Mouse (Mus musculus): ENCODE results near the gene Nap1l1. TPM values are rescaled to one million over a fixed set of nuclear protein-coding genes. Genes with fewer than 3 reads are reported as not detected.

Gene Nap1l1
- total RNA-seq, 1 experiment from 2014 or later = 307 TPM

DNA sequence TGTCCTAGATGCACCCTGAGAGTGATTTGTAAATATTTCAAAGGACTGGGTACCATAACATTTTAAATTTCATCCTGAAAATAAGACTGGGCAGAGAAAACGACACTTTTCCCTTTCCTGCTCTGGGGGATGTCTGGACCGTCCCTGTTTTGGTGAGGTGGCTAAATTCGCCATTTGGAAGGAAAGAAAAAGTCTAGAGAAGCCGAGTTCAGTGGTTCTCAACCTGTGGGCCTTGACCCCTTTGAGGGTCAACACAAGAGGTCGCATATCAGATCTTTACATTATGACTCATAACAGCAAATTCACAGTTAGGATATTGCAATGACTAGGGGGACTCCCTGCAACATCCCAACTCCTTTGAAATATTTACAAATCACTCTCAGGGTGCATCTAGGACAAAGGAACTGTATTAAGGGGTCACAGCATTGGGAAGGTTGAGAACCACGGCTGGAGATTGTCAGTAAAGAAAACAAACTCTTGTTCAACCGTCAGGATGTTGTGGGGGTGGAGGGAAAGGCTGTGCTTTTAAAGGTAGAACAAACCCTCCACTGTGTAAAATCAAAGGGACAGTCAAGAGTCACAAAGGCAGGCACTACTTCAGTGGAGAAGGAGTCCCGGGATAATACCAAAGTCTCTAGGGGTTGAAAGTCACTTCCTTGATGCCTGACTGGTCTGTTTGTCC lies 36.2 kb downstream of the Nap1l1 start:
- ATAC-seq (replicated peaks; ENCODE audit: insufficient number of reproducible peaks, low FRiP score, low TSS enrichment, poor library complexity, severe bottlenecking) = no peak

DNA sequence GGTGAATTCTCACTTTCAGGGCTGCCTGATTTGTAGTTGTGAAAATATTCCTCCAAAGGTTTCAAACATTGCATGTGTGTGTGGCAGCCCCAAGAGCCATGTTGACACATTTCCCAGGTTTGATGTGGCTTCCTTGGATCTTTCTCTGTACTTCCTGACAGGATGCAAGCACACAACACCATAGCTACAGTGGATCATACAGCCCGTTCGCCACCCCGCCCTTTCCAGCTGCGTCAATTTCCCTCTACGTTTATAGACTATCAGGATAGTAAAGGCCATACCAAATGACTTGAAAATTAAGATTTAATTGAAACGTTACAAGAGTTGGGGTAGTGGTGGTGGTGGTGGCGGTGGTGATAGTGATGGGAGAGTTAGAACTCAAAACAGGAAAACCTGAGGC lies 37.0 kb downstream of the Nap1l1 start:
- no peak for ATAC-seq (replicated peaks; ENCODE audit: insufficient number of reproducible peaks, low FRiP score, low TSS enrichment, poor library complexity, severe bottlenecking)

DNA sequence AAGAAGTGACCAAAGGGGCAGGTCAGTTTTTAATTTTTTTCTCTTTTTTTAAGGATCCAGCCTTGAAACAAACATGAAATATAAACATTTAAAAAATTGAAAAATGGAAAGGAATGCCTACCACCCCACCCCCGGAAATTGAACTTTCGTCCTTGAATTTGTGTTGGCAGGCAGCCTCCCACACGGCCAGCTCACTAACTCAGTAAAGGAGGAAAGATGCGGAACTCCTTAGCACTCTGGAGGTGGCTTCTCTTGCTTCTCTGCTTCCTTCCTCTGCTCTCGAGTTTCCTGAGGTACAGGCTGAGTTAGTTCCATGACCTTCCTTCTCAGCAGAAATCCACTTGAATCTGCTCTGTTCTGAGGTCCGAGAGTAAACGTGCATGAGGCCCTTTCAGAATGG lies 37.8 kb downstream of the Nap1l1 start:
- no peak for ATAC-seq (replicated peaks; ENCODE audit: insufficient number of reproducible peaks, low FRiP score, low TSS enrichment, poor library complexity, severe bottlenecking)

DNA sequence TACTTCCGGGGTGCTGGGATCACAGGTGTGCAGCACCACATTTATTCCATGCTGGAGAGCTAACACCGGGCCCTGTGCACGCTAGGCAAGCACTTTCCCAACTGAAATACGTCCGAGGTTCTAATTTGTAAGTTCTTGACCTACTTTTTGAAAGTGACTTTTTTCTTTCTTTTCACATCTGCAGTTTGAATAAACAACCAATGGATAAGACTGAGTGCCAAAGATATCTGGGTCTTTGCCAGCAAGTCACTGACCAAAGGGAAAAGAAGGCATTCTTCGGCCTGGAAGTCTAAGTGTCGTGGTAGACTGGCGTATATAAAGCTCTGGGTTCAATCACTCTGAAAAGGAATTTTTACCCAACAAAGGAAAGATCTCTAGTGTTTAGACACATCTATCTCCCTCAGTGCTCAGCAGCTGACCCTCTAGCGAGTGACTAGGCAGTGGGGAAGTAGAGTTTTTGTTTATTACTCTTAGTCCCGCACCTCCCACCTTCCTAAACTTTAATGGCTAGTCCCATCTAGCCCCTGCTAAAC lies 39.1 kb downstream of the Nap1l1 start:
- ATAC-seq (replicated peaks; ENCODE audit: insufficient number of reproducible peaks, low FRiP score, low TSS enrichment, poor library complexity, severe bottlenecking) = no peak

DNA sequence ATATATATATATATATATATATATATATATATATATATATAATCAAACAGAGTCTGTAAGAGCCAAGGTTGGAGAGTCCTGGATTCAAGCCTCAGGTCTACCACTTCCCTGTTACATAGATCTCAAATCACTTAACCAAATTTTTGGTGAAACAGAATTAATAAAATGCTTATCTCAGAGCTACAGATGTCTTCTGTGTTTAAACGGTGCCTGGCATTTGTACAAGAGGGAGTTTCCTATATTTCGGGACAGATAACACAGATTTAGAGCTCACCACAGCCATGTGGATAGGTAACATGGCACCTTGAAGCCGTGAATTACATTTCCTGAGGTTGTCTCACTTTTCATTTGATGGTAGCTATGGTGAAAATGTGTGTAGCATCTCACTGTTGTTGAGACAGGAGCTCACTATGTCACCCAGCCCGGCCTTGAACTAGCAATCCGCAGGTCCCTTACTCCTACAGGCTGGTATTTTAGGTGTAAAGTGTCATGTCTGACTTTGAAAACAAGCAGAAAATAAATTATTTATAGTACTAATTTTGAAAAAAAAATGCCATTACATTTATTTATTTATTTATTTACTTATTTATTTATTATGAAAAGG lies 41.4 kb downstream of the Nap1l1 start:
- no peak for ATAC-seq (replicated peaks; ENCODE audit: insufficient number of reproducible peaks, low FRiP score, low TSS enrichment, poor library complexity, severe bottlenecking)

DNA sequence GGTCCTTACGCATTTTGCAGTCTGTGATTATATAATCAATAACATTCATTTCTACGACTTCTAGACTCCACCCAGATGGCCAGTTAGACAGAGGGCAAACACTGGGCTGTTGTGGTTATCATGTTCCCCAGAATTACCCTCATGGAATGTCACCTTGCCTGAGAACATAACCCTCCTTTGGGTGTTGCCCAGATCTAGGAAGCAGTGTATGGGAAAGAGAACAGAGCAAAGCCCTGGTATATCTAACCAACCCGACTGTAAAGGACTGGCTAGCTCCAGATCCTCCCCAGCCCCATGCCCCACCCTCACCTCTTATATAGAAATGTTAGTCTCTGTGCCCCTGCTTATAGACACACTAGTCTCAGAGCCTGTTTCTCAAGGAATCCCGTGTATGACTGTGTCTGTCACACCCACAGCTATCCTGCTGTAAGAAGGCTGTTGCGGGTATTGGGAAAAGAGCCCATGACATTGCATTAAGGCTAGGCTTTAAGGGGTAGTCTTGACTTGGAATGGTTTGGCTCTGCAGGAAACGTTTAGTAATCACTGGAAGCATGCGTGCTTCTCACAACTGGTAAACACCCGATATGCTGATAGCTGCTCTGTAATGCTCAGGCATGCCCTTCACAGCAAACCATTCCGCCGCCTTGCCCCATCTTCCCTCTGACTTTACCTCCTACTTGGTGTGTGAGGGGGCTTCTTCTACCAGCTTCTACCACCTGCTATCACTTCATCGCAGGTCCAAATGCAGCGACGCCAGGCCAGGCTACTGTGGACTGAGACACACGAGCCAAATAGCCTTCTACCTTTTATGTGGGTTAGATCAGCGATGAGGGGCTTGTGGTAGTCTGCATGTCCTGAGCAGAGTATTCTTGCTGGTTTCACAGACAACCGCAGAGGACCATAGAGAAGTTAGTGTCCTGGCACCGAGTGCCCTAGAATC lies 42.3 kb downstream of the Nap1l1 start:
- no peak for ATAC-seq (replicated peaks; ENCODE audit: insufficient number of reproducible peaks, low FRiP score, low TSS enrichment, poor library complexity, severe bottlenecking)

DNA sequence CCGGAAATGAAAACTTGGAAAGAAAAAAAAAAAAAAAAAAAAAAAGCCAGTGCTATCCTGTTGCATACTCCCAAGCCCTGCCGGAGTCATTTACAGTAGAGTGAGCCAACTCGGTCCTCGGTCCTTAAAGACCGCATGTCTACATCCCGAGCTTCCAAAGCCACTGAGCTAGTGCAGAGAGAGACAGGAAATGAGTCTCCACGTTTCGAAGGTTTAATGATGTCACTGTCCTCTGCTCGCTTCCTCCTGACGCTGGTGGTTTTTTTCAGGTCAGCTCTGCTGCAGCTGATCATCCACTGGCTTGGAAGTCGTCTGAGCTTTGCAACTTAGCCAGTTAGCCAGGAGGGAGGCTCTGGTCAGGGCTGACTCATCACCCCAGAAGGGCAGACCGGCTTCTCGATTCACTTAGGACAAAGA lies 43.2 kb downstream of the Nap1l1 start:
- peak; percentile 78 for ATAC-seq (replicated peaks; ENCODE audit: insufficient number of reproducible peaks, low FRiP score, low TSS enrichment, poor library complexity, severe bottlenecking)

DNA sequence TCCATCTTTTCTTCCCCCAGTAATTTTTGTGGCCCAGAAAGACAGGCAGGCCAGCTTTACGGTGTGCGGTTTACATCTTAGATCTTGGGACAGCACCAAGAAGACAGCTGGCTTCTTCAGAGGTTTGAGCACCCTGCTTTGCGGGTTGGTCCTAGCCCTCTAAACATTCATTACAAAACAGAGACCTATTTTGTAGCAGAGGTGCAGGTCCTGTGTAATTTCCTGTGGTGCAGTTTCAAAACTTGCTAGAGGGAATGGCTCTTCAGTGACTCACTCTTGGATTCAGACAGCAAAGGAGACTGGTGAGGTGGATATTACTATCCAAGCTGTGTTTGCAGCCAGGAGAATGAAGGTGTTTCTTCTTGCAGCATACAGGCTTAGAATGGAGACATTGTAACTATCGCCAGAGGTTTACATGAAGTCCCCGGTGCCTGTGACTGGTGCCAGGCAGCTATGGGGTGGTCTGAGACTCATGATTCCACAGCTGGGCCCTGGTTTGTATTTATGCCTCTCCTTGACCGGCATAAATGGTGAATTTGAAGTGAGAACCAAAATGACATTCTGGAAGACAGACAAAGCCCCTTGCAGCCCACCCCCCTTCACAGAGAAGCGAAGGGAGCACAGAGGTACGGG lies 43.9 kb downstream of the Nap1l1 start:
- no peak for ATAC-seq (replicated peaks; ENCODE audit: insufficient number of reproducible peaks, low FRiP score, low TSS enrichment, poor library complexity, severe bottlenecking)

DNA sequence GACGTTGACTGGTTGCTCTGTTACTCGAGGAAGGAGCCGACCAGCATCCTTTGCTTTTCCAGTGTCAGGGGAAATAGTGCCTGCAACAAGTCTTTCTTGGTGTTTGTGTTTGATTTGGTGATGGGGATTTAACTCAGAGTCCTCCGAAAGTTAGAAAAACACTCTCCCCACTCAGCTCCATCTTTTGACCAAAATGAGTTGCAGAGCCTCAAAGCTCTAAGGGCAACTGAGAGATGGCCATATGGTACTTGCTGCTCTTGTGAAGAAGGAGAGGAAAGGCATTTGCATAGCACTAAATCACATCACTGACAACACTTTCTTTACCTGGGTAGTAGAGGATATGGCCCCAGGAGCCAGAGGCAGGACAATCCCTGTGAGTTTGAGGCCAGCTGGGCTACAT lies 45.3 kb downstream of the Nap1l1 start:
- no peak for ATAC-seq (replicated peaks; ENCODE audit: insufficient number of reproducible peaks, low FRiP score, low TSS enrichment, poor library complexity, severe bottlenecking)

DNA sequence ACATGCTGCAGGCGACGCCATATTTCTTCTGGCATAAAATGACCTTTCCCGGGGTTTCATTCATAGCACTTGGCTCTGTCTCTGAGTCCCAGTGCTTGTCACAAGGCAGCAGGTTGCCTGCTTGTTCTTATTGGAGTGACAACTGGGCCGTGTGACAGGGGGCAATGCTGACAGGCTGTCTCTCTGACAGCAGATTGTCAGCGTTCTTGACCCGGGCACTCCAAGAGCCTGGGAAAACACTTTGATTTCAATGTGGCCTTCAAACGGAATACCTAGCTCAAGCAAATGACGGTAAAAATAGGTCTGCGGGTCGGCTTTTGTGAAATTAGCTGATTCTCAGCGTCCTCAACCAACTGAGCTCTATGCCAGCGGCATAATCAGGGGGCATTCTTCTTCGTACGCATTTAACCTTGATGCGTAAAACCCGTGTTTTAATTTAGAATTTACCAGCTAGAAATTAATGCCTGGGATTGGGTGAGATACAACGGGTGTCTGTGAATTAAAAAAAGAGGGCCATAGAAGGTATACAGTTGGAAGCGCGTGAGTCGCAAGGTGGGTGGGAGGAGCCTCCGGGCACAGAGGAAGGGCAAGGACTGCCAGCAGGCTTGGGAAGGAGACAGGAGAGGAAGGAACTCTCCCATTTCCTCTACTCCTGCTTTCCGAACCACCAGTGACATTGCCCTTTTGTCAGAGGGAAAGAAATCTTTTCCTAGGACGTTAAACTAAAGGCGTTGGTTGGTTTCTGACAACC lies 46.8 kb downstream of the Nap1l1 start:
- no peak for ATAC-seq (replicated peaks; ENCODE audit: insufficient number of reproducible peaks, low FRiP score, low TSS enrichment, poor library complexity, severe bottlenecking)

DNA sequence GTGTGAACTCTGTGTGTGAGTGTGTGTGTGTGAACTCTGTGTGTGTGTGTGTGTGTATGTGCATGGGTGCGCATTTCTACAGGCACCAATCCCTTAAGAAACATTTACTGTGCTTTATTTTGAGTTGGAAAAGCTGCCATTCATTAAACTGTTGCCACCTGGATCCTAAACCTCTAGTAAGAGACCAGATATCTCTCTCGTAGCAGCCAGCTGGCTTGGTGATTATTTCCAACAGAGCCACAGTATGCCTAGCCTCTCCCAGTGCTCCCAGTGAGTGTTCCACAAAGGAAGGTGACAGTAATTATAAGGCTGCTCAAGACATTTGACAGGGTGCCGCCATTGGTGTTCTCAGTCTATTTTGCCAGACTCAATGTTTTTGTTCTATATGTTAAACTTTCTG lies 47.6 kb downstream of the Nap1l1 start:
- no peak for ATAC-seq (replicated peaks; ENCODE audit: insufficient number of reproducible peaks, low FRiP score, low TSS enrichment, poor library complexity, severe bottlenecking)

DNA sequence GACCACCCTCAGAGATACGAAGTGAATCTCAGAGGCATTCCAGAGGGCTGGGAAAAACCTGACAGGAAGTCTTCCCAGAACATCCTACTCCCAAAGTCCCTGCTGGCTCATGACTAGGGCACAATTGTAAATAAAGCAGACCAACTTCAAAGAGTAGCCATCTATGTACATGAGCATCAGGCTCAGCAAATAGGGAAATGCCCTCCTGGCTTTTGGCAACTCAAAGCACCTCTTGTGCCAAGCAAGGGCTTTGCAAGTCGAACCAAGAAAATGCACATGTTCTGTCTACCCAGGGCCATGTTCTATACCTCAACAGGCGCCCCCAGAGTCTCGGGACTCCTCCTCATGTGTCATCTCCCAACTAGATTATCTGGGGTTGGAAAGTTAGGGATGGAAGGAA lies 48.6 kb downstream of the Nap1l1 start:
- ATAC-seq (replicated peaks; ENCODE audit: insufficient number of reproducible peaks, low FRiP score, low TSS enrichment, poor library complexity, severe bottlenecking) = no peak

DNA sequence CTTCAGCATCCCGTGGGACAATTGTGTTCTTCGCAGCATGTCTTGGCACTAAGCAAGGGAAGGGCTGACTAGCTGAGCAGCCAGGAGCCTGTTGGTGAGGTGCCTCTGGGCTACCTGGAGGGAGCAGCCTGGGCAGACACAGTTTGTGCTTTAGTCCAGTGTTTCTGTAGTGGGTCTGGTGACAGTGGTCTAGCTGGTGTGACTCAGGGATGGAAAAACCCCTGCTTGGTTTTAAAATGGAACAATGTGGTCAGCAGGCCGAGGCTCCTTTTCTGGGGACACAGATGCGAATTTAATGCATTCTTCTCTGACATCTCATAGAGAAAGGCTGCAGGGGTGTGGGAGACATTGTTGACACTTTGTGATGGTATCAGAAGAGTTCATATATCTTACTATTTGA lies 49.2 kb downstream of the Nap1l1 start:
- no peak for ATAC-seq (replicated peaks; ENCODE audit: insufficient number of reproducible peaks, low FRiP score, low TSS enrichment, poor library complexity, severe bottlenecking)

DNA sequence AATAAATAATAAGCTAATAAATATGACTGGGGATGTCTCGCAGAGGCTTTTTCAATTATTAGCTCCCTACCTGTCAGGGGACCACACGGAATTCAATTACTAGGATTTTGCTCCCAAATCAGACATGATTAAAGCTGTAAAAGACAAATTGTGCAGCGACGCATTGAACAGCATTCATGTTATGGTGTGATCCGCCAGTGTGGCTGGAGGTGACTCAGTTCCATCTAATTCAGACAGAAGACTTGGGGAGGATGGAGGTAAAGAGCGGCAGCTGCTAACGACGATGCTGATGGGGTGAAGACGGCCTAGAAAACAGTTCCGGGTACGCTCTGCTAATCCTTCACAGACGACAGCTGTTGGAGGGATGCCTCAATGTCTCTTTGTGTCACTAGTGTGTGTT lies 50.9 kb downstream of the Nap1l1 start:
- ATAC-seq (replicated peaks; ENCODE audit: insufficient number of reproducible peaks, low FRiP score, low TSS enrichment, poor library complexity, severe bottlenecking) = no peak

DNA sequence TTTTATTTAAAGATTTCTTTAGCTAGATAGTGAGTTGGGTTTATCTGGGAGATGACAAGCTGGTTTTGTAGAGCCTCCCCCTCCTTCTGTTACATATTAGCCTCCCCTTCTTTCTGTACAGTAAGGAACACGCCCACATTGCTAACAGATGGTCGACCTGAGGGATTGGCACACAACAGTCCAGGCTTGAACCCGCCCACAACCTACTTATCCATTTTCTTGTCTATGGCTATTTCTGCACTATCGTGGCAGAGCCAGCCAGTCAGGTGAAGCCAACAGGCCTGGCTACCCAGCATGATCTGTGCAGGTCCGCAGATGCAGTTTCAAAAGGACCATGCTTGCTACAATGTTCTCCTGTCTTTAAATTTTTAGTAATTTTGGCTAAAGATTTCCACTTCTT lies 54.0 kb downstream of the Nap1l1 start:
- no peak for ATAC-seq (replicated peaks; ENCODE audit: insufficient number of reproducible peaks, low FRiP score, low TSS enrichment, poor library complexity, severe bottlenecking)

DNA sequence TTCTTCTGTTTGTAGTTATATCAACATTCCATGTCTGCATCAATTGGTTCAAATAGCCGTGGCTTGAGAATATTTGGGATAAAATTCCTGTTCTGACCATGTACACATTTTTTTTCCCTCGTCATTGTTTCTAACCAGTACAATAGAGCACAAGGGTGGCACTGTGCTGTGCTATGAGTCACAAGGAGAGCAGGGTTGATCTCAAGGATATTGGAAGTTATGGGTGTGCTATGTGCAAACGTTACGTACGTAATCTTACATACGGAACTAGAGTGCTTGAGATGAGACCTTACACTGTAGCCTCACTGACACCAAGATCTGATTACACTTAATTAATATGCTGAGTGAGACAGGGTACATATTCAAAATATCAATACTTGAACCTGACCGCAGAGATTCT lies 54.6 kb downstream of the Nap1l1 start:
- ATAC-seq (replicated peaks; ENCODE audit: insufficient number of reproducible peaks, low FRiP score, low TSS enrichment, poor library complexity, severe bottlenecking) = no peak

DNA sequence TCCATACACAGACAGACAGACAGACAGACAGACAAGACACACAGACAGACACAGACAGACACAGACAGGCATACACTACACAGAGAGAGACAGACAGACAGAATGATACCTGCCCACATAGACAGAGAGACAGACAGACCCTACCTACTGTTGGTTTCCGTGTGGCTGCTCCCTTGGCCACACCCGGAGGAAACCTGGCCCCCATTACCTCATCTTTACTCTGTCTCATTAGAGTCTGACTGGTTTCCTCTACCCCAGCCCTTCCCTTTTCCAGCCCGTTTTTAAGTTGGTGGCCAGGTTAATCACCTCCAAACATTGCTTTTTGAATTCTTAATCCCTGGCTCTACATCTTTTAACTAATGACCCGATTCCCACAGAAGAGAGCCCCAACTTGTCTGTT lies 55.3 kb downstream of the Nap1l1 start:
- ATAC-seq (replicated peaks; ENCODE audit: insufficient number of reproducible peaks, low FRiP score, low TSS enrichment, poor library complexity, severe bottlenecking) = no peak

DNA sequence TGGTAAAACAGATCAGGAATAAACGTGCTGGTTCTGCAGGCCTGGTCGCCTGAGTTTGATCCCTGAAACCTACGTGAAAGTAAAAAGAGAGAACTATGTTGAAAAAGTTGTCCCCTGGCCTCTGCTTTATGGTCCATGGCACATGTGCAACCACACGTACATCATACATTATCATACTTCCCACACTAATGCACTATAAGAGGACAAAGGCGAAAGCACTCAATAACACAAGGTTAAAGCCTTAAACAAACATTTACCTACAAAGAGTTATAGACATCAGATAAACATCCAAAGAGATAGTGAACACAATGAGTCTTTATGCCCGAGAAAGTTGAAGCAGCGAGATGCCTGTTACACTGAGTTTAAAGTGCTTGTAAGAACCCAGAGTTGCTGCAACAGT lies 57.4 kb downstream of the Nap1l1 start:
- ATAC-seq (replicated peaks; ENCODE audit: insufficient number of reproducible peaks, low FRiP score, low TSS enrichment, poor library complexity, severe bottlenecking) = no peak

All from monocyte, adult 5-6 weeks (primary cell).